Mouse (Mus musculus) neutrophil, adult 5-6 weeks (primary cell): ENCODE data around the gene Tmem39b. TPM values are rescaled to one million over a fixed set of nuclear protein-coding genes. Genes with fewer than 3 reads are reported as not detected.
"Not testable (repeated sequence)": the region's sequence is repeated elsewhere in the genome, so short reads cannot be mapped to it uniquely, and the experiment has no call there.

Source experiments
- ATAC-seq: fragments of 151-379, 151-347 bp; 2 replicates; pipeline ENCODE4 v1.8.0; 2017; ENCODE audit warnings: mild to moderate bottlenecking, moderate TSS enrichment; ENCODE audit not compliant: insufficient number of reproducible peaks, poor library complexity, low FRiP score, severe bottlenecking; ENCODE audit errors: extremely low read depth
- total RNA-seq: library from RNA; stranded (forward); fragments of 200-1000 nt; gene quantifications from 2 replicates; pipeline ENCODE4 v1.2.3, GENCODE M21; 2017

The Tmem39b gene
- 4.4 and 5.0 TPM in 2 replicates for total RNA-seq

- ATAC-seq = peak; percentile 73
These were observed at the start of gene Tmem39b for GRCm38 (mm10) chr4:129696158-129696985. TSS of gene Tmem39b (minus strand) at chr4:129696838.

GRCm38 (mm10) chr4:129746106-129746505 lies 49.5 kb upstream of the Tmem39b start:
- ATAC-seq = no peak; the same call in 1 of the 2 replicates

- ATAC-seq = no peak
These were observed 46.9 kb upstream of the Tmem39b start for GRCm38 (mm10) chr4:129743494-129743893.

- ATAC-seq = no peak
These were observed 46.4 kb upstream of the Tmem39b start for GRCm38 (mm10) chr4:129743010-129743390.

GRCm38 (mm10) chr4:129742232-129743009 lies 45.8 kb upstream of the Tmem39b start, which contains the start of gene Khdrbs1:
TSS of gene Khdrbs1 (minus strand) at chr4:129742303.
- ATAC-seq = peak; percentile 83

- ATAC-seq = no peak
These were observed 45.3 kb upstream of the Tmem39b start for GRCm38 (mm10) chr4:129741974-129742231.

DNA sequence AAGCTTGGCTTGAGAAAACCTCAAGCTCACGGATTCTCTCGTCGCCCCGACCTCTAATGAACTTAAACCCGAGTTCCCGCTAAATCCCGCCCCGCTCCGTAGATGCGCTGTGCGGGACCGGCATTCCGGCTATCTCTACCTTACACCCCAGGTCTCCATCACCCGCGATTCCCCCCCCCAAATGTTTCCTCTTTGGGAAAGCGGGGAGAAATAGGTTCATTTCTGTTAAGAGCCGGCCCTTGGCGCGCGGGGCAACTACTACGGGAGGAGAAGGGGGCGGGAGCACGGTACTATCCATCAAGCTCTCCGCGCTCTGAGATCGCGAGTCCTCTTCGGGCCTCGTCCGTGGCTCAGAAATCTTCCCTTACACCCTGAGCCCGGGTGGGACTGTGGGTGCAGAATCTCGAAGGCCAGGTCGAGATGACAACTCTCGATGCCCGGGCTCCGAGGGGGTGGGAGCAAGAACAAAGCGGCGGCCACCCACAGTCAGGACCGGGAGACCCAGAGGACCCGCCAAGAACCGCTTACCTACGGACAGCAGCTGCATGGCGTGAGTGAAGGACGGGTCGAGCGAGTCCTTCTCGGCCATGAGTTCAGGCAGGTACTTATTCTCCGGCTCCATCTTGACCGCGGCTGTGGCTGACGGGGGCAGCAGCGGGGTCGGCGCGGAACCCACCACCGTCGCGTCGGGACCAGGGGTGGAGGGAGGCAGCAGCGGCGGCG lies 44.8 kb upstream of the Tmem39b start:
- peak; percentile 11; the same call in 1 of the 2 replicates for ATAC-seq

DNA sequence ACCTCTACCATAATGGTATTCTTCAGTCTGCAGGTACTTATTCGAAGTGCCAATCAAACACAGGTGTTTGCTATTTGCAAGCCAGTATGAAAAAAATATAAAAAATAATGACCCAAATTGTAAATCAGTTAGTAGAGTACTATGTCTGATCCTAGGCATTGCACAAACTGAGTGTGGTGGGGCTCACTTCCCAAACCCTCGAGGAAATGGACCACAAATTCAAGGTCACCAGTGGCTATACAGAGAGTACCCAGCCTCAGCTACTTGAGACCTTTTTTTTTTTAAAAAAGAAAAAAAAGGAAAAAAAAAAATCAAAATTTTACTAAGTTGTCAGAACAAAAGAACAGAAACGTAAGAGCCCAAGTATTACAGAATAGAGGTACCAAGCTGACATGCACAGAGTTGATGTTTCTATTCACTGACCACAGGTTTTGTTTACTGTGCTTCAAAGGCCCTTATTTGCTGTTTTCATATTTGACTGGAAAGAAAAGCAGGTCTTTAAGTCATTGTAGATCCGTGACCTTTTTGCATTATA lies 42.5 kb upstream of the Tmem39b start:
- ATAC-seq = no peak

DNA sequence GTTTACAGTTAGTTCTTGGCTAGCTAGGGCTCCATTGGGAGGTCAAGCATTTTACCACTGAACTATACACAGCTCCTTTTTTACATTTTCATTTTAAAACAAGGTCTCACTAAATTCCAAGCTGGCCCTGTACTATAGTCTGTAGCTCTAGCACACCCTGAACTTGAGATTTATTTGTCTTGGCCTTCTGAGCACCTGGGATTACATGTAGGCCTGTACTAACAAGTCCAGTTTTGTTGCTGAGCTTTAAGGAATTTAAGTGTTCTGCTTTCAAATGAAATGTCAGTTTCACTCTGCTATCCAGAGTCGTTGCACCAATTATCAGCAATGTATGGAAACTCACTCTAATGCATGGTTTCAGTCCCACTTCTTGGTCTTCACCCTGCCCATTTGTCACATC lies 39.5 kb upstream of the Tmem39b start:
- no peak for ATAC-seq

GRCm38 (mm10) chr4:129735485-129735884 lies 38.8 kb upstream of the Tmem39b start:
- ATAC-seq = not testable (repeated sequence)

DNA sequence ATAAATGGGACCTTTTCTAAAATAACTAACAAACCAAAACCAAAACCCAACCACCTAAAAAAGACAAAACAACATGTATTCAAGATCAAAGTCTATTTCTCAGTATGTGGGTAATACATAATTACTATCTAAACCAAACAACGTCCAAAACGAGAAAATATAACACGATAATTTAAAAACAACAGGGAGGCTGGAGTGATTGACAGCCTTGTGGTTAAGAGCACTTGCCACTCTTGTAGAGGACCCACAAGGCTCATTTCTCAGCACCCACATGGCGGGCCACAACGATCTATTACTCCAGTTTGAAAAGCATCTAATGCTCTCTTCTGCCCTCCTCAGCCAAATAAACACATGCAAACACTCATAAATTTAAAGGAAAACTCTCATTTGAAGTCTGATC lies 34.8 kb upstream of the Tmem39b start:
- ATAC-seq = no peak

DNA sequence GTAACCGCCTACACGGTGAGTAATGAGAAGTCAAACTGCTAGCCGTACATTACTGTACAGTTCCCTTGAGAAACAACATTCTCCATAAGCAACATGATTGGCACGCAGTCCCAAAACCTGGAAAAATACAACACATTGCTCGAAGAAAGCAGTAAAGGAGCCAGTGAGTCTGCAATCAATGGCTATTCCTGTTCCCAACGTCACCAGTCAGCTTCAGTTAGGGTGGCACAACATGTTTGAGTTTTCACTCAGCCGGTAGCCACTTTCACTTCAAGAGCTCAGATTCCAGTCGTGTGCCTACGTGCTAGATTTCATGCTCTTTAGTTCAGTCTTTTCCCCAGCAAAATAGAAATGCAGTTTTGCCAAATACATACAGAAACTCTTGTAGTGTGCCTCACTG lies 19.7 kb upstream of the Tmem39b start:
- ATAC-seq = no peak

- no peak for ATAC-seq
These were observed 13.0 kb upstream of the Tmem39b start for GRCm38 (mm10) chr4:129709486-129710129.

DNA sequence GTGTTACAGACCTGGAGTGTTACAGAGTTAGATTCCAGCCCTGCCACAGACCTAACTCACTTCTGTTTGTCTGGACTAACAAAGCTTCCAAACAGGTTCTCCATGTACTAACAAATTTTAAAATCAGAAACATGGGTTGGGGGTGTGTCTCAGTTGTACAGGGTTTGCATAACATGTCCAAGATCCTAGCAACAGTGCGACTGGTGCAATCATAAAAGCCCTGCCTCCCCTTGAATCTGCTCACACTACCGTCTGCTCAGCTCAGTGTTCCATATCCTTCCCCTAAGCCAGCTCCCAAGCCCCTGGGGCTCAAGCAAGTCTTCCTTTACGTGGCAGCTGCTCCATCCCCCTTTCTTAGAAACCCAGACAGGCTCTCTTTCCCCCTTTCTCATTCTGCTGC lies 10.1 kb upstream of the Tmem39b start:
- ATAC-seq = no peak

GRCm38 (mm10) chr4:129702454-129702853 lies 5.8 kb upstream of the Tmem39b start:
- no peak for ATAC-seq

DNA sequence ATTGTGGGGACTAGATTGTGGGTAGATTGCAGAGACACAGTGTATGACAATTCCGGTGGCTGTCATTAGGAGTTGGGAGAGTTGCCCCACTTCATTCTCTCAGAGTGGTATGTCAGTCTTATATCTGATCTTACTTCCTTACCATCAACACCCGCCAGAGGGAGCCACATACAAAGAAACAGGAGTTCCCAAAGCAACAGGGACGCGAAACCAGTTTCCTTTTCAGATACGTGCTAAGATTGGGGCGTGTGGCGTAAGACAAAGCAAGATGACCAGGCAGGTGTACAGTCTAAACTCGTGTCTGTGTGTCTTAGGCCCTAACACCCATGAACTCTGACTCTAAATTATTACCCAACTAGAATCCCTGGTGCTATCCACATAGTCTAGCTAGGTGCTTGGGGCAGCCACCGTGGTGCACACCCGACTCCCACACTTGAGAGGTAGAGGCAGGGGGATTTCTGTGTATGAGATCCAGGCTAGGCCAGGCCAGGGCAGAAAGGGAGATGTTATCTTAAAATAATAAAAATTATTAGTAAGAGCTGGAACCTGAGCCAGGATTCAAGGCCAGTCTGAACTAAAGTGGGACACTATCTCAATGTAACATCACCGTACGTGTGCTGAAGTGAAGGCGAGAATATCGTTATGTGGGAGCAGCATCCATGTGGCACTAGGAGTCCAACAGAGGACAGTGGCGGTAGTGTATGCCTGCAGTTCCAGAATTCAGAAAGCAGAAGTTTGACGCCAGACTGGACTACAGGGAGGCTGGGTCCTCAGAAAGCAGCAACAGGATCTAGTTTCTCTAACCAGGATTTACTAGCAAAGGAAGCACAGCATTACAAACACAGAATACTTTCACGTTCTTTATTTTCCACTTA lies 5.1 kb upstream of the Tmem39b start:
- peak; percentile 86 for ATAC-seq

DNA sequence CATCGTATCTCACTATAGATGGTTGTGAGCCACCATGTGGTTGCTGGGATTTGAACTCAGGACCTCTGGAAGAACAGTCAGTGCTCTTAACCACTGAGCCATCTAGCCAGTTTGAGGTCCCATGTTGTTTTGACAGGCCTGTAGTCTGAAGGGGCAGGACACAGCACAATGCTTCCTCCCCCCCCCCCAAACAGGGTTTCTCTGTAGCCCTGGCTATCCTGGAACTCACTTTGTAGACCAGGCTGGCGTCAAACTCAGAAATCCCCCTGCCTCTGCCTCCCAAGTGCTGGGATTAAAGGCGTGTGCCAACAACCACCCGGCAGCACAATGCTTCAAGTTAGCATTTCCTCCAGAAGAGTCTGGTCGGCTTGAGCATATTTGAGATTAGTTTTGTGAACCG lies 4.0 kb upstream of the Tmem39b start:
- ATAC-seq = not testable (repeated sequence)

DNA sequence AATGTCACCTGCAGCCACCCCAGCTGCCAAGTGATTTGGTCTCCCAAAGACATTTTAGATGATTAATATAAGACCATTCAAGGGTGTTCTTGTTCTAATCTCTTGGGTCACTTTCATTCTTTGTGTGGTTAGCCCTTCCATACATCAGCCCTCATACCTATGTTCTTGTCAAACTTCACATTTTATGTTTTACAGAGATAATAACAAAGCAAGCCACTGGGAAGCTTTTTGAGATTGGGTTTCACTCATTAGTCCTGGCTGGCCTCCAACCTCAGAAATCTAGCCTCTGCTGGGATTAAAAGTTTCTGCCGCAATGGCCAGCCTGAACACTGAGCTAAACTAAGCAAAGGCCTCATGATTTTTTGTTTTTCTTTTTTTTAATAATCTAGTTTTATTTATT lies 3.6 kb upstream of the Tmem39b start:
- no peak for ATAC-seq
